Mouse (Mus musculus) ES-E14 (cell line): ENCODE data around the gene Lamc2.

ENCODE experiments used
- CHD2 ChIP-seq: IDR thresholded peaks from 2 replicates; pipeline ENCODE4 v1.6.1; 2014; ENCODE audit warnings: mild to moderate bottlenecking, low read depth, low read length, inconsistent platforms
- ZC3H11A ChIP-seq: IDR thresholded peaks from 2 replicates; pipeline ENCODE4 v1.6.1; 2012; ENCODE audit warnings: low read depth, mild to moderate bottlenecking, inconsistent platforms, low read length, borderline replicate concordance
- ZNF384 ChIP-seq: IDR thresholded peaks from 2 replicates; pipeline ENCODE4 v1.6.1; 2012; ENCODE audit warnings: low read depth, low read length, inconsistent platforms

- TF ChIP-seq ZNF384 (no peak), ZC3H11A (no peak), CHD2 (no peak)
Observed at GRCm38 (mm10) chr1:153235576-153235975, 49.3 kb upstream of the Lamc2 start.
